Mouse (Mus musculus) CH12.LX (cell line): ENCODE data around the gene Cmya5.

Source experiments
- CHD2 ChIP-seq: IDR thresholded peaks from 2 replicates; pipeline ENCODE4 v1.6.1; 2011; ENCODE audit warnings: low read length, improper control_type of control experiment
- CTCF ChIP-seq, 2 experiments: IDR thresholded peaks in 1 of 2; conservative IDR thresholded peaks in 1 of 2; 2 replicates each; pipeline ENCODE4 v1.5.1; 2011 to 2012; ENCODE audit warnings: low read depth in 2 of 2, low read length in 2 of 2, improper control_type of control experiment in 1 of 2, inconsistent platforms in 1 of 2, mild to moderate bottlenecking in 1 of 2, moderate library complexity in 1 of 2
- EP300 ChIP-seq: IDR thresholded peaks from 2 replicates; pipeline ENCODE4 v1.6.1; 2011; ENCODE audit warnings: low read length, improper control_type of control experiment
- HCFC1 ChIP-seq: IDR thresholded peaks from 2 replicates; pipeline ENCODE4 v1.6.1; 2012; ENCODE audit warnings: low read depth, mild to moderate bottlenecking, inconsistent platforms, low read length, improper control_type of control experiment
- NELFE ChIP-seq: IDR thresholded peaks from 2 replicates; pipeline ENCODE4 v1.6.1; 2011; ENCODE audit warnings: low read depth, low read length, improper control_type of control experiment
- PAX5 ChIP-seq: IDR thresholded peaks from 2 replicates; pipeline ENCODE4 v1.6.1; 2012; ENCODE audit warnings: low read length, inconsistent platforms, mixed read lengths
- POLR2A ChIP-seq: IDR thresholded peaks from 2 replicates; pipeline ENCODE4 v1.6.1; 2011; ENCODE audit warnings: low read depth, mild to moderate bottlenecking, improper control_type of control experiment, low read length
- SIN3A ChIP-seq: IDR thresholded peaks from 2 replicates; pipeline ENCODE4 v1.6.1; 2012; ENCODE audit warnings: low read length, improper control_type of control experiment, inconsistent platforms
- TCF12 ChIP-seq: IDR thresholded peaks from 2 replicates; pipeline ENCODE4 v1.6.1; 2014; ENCODE audit warnings: low read depth, mild to moderate bottlenecking, inconsistent platforms, low read length, improper control_type of control experiment

DNA sequence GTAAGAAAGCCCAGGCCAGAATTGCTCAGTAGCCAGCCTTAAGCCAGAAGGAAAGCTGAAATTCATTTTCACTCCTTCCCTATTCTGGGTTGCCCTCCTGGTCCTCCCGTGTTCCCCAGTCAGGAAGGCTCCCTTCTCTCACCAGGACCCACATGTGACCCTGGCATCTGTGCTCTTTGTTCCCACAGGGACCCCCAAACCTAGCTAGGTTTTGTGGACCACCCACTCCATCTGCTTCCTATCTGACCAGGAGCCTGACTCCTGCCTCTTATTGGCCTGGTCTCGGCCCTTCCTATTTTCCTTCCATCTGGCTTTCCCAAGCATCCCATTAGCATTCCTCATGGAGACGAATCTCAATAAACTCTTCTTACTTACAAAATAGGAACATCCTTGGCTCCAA, 45.9 kb downstream of the Cmya5 start:
- TF ChIP-seq SIN3A: no peak
- no peak for TF ChIP-seq CTCF (conservative IDR thresholded peaks at IDR 0.05 in 1 of 2, IDR thresholded peaks at IDR 0.05 in 1 of 2; ENCODE audit: low read depth in 2 of 2, low read length in 2 of 2)
- TF ChIP-seq PAX5: no peak
- TF ChIP-seq HCFC1: no peak
- TF ChIP-seq CHD2: no peak
- no peak for TF ChIP-seq NELFE
- TF ChIP-seq EP300: no peak
- TF ChIP-seq TCF12: no peak
- no peak for TF ChIP-seq POLR2A
